Mouse (Mus musculus) left cerebral cortex, adult 8-10 months (tissue): ENCODE measurements at regions not wholly inside any gene's neighbourhood (a gene's known extent, or its start where the extent isn't known, plus 50 kb on each side); places are given as distances from the start of the nearest gene placed in this dataset.
A peak's percentile ranks its signal among the peaks of the same experiment; 100 is the strongest.
"Not testable (repeated sequence)": the region's sequence is repeated elsewhere in the genome, so short reads cannot be mapped to it uniquely, and the experiment has no call there.

Source experiments
- DNase-seq, 2 experiments: peaks; one replicate each; pipeline ENCODE4 v3.0.0; 2022; ENCODE audit warnings: low spot score in 2 of 2

DNA sequence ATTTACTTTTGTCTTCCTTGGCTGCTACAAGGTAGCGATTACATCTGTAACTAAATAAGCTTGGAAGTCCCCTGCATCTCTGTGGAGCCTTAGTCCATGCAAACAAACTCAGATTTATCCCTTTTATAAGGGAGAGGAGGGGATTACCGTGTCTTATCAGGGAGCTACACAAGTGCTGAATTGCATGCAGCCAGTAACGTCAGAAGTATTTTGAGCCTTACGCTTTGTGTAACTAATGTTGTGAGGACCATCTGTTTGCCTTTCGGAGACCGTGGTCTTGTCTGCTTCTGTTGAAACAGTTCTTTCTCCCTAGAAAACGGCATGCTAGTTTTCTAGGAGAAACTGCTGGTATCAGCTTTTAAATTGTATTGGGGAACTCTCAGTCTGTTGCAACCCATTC lies 58.0 kb upstream of the Dmrta1 start:
- no peak for DNase-seq

DNA sequence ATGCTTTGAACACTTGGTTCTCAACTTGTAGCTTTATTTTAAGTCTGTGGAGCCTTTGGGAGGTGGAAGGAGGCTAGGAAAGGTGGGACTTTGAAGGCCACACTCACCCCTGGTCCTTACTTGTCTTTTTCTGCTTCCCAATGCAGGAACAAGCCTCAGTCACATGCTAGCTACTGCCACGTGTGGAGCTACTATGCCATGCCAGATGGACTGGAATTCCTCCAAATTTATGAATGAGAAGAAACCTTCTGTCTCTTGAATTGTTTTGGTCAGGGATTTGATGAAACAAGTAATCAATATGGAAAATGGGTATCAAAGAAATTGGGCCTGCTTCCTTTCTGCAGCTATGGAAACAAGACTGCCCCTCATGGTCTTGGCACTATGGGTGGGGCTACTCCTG lies 74.5 kb upstream of the Dmrta1 start:
- no peak for DNase-seq

DNA sequence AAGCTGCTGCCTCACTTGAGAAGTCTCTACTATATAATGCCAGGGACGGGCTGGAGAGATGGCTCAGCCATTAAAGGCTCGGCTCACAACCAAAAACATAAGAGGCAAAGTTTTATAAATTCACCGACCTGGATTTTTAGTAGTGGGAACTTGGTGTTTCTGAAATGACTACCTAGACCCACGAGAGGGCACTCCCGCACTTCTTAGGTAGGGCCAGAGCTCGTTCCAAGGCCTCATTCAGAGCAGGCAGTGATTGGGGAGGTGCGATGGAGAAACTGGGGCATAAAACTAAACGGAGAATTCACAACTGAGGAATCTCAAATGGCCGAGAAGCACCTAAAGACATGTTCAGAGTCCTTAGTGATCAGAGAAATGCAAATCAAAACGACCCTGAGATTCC lies 103.7 kb upstream of the Dmrta1 start:
- peak; percentile 5 to 15 for DNase-seq

DNA sequence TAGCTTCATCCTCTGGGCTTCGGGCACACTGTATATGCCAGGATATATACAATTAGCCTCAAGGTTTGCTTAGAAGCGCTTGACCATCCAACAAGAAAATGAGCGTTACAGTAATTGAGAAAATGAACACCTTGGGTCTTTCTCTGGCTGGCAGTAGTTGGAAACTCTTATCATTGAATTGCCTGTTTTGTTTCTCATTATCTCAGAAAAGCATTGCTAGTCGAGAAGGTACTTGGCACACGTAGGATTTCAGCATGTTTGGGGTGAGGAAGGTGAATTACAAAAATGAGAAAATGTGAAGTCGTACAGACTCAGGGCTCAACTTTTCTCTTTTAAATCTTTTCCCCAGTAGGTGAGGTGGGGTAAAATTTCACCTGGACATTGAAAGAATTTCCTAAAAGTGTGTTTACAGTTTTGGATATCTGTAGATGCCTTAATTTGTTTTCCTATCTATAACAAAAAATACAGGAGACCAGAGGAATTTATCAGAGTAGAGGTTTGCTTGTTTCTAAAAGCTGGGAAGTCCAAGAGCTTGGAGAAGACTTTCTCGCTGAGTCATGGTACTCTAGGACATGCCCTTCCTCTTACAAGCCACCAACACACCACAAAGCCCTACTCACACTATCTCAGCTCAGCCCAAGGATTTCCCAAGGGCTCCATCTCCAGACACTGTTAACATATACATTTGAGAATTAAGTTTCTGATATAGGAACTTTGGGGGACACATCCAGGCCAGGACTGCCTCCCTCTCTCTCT lies 124.3 kb upstream of the Dmrta1 start:
- no peak for DNase-seq

DNA sequence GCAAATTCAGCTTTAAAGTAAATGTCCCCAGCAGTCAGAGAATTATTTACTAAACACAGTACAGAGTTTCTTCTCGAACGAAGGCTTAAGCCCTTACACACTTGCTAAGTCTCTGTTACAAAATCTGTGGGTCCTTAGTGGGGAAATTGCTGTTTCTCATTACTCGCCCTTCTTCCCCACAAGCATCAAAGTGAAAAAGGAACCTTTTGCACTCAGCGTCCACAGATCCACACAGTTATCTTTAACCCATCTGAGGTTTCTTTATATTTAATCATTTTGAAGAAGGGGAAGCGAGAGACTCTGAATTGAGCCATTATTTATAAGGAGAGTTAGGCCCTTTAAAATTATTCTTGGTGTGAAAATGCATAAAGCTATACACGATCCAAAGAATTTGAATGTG lies 126.7 kb upstream of the Dmrta1 start:
- no peak for DNase-seq

DNA sequence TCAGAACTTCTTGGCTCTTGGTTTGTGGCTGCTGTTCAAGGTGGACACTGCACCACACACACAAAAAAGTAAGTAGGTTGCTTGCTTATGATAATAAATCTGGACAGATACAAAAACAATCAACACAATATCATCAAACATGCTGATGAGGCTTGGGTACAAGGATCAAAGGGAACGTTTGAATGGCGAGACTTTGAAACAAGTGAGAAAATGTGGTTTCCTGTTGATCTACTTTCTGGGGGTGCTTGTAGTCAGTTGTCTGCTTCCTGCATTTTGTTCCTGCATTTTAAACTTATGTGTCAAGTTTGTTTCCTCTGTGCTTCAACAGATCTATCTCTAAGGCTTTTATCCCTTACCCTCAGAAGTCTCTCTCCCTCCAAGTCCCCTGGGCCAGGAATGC lies 128.7 kb upstream of the Dmrta1 start:
- DNase-seq = no peak

DNA sequence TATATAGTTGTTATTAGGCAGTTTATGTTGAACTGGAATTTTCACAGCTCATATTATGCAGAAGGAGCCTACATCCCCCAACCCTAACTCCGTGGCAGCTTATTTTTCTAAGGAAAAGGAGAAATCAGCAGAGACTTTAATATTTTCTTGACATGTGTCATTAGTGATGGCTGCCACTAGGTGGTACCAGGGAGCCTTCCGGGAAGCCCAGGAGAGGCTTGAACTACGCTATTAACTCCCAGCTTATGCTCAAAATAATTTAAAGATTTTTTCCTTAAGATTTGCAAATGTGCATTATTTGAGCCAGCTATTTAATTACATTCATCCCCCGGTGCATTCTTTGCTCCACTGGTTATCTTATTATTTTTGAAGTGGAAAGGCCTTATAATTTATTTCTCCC lies 146.8 kb upstream of the Dmrta1 start:
- DNase-seq = no peak

DNA sequence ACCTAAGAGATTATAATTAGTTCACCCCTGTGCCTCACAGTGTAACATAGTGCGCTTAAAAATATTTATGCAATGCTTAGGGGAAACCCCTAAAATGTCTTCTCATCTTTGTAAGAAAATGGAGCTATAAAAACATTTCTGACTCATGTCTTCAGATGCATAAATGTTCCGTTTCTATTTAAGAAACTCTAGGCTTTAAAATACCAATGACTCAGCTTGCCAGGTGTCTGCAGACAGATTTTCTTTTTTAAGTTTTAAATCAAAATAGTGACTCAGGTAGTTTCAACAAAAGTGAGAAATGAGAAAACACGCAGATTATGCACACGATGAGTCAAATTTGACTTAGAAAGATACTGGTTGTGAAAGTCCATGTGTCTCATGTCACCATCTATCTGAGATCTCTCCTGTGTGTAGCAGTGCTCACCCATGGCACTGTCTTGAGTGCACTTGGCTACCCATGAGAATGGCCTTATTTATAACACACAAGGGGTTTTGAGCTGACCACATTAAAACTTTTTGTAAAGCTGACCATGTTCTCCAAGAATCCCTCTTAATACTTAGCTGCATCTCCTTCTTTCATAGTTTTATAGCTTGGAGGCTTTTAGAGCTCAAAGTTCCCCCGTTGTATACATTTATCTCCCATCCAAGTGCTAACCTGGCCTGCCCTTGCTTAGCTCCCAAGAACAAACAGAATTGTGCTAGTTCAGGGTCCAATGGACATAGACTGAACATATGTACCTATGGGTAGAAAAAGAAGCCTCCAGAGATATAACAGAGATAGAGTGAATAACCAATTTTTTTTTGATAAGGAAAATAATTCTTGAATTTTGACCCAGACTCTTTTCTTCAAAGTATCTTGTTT lies 149.0 kb upstream of the Dmrta1 start:
- DNase-seq = no peak

DNA sequence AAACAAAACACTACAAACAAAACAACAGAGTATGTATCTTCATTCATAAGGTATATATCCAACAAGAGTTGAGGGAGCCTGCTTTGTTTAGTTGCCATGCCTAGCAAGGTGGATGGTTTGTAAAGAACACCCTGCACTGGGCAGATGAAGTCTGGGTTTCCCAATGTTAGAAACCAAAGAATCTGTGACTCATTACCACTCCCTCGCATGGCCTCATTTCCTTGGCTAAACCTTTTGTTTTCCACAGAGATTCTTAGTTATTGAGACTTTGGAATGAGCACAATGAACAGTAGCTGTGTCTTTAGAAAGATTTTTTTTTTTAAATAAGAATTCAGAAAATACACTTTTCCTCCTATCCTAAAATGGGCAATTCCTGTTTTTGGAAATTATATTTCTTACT lies 151.3 kb upstream of the Dmrta1 start:
- DNase-seq = no peak

DNA sequence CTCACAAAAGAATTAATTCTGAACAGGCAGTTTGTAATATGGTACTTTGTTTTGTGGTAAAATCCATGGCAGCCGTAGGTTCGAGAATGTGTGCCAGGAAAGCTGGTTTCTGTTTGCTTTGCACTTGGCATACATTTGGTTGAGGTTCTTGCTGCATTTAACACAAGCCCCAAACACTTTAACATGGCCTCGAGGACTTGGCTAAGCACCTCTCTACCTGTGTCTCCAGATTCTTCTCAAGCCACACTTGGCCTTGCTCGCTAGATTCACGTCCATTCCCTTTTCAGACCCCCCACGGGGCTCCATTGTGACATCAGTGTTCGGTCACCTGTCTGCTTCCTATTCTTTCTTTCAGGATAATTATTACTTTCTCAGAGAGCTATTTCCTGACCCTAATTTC lies 151.9 kb upstream of the Dmrta1 start:
- no peak for DNase-seq

DNA sequence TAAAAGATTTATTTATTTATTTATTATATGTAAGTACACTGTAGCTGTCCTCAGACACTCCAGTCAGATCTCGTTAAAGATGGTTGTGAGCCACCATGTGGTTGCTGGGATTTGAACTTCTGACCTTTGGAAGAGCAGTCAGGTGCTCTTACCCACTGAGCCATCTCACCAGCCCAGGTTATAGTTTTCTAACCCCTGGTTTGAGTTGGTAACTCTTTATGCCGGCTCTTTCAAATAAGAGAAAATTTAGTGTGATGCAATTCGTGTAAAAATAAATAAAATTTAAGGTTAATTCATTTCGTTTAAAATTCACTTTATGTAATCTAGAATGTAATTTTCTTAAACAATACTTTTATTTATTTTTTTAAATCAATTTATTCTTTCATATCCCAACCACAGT lies 153.7 kb upstream of the Dmrta1 start:
- DNase-seq = not testable (repeated sequence)

DNA sequence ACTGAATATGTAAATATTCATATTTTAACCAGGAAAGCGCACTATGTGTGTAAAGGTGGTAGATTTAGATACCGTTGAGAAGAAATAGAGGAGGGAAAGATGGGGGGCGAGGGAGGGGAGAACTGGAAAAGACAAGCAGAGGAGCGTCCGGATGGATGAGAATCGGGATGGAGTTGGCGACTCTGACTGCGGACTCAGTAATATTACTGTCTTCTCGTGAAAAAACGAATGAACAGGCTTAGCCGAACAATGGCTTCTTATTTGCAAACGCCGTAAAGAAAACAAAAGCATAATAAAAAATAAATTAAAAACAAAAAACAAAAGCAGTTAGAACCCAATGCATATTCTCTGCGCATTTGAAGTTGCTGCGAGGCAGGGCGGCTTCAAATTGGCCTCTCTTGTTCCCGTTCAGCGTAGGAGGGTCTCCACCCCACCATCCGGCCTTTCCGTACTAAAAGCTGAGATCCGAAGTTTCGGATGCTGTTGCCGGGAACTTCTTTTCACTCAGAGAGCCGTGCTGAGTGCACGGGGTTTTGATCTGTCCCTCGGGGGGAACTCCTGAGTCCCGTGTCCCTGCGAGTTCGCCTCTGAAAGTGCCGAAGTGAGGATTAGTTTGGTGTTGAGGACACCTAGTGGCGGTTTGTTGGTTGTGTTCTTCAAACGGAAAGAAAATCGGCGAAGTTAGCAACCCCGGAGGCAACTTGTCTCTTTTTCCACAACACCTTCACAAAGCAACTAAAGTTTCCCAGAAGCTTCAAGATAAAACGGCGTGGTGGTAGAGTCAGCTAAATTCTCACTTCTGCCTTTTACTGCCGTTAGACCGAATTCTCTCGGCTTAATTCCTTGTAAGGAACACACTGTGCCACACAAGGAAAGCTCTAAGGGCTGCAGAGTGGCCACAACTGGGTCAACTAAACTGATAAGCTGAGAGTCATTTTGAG lies 154.7 kb upstream of the Dmrta1 start:
- peak in 1 of 2 experiments; percentile 10 for DNase-seq

DNA sequence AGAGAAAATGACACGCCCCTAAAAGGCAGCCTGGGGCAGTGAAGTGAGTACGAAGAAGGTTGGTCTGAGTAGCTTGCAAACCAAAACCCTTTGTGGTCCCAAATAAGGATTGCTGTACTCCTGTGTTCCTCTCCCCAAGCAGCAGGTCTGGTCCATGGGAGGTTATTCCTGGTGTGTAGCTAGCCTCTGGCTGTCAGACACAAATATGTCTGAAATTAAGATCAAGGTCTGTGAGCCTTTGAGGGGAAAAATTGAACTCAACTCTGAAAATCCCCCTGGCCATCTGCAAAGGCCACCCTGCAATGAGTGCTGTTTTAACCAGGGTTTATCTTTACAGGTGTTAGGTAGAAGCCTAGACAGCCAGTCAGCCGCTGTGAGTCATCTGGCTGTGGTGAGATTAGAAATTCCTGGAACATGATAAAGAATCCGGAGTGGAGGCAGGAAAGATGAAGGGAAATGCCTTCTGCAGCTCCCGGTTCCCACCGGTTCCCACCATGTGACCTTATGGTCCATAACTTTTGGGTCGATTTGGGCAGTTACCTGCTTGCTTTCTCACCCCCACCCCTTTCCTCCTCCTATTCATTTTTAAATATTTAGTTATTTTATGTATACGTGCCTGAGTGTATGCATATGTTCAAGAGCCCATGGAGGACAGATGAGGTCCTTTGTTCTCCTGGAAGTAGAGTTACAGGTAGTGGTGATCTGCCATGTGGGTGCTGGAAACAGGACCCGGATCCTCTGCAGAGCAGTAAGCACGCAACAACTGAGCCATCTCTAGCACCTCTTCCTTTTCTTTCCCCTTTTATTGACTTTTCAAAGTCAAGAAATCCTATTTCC lies 155.6 kb upstream of the Dmrta1 start:
- DNase-seq = no peak

DNA sequence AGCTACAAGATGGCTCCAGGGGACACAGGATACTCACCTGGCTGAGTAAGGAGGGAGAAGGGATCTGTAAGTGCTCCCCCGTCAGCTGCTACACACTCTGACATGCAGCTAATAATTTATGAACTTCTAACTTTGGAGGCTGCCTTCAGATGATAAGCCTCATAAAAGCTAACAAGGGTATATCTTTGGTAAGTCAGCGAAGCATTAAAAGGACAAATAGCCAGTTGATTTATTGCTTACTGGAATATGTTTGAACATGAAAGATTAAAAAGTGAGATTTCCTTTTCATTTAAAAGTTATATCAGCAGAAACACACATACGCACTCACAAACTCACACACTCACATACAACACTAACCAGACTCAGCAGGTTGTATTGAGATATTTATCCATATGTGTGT lies 161.2 kb upstream of the Dmrta1 start:
- no peak for DNase-seq

DNA sequence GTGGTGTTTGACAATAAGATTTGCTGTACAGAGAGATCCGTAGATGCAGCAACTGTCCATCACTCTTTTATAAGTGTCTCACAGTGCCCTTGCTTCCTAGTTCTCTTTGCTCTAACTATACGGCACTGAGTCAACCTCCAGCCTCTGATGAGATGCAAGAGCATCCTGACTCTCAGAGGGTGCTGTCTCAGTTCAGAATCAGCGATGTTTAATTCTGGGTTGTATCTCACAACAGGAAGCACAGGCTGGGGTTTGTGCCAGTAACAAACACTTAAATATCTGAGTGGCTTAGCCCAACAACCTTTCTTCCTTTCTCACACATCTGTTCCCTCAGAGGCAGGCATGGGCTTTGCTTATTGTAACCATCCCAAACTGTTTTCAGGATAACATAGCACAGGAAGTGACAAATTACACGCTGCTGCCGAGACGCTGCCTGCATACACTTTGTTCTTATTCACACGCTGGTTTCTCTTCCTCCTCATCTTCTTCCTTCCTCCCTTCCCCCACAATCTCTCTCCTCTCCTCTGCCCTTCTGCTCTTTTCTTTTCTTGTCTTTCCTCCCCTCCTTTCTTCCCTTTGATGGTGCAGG lies 163.3 kb upstream of the Dmrta1 start:
- DNase-seq = no peak

DNA sequence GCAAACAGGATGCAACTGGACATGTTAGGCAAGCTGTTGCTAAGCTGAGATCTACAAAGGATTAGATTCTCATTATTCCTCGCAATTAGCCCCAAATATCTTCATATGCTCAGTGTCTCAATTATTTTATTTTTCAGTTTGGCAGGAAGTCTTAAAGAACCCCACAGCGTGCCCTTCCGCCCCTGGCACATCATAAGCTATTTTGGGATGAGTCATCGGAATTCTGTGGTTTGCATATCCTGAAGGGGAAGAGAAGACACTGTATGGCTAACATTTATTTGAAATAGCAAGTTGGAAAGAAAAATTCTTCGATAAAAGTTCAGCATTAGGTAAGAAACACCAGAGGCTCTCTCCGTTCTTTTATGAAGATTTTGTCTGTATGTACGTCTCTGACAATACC lies 164.3 kb upstream of the Dmrta1 start:
- DNase-seq = no peak

DNA sequence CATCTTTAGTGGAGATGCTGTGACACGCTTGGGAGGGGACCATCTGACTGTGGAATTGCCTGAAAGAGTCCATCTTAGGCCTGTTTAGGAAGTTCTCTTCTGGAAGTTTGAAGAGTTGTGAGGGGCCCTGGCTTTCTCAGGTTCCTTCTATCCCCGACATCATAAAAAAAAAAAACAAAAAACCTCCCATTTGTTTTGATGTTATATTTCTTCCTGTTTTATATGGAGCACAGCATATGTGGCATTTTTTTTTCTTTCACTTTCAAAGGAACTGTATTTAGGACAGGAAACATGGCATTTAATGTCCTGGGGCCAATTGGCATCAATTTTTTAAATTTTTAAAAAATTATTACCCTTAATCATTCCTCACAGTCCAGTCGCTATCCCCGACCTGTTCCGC lies 168.6 kb upstream of the Dmrta1 start:
- no peak for DNase-seq

DNA sequence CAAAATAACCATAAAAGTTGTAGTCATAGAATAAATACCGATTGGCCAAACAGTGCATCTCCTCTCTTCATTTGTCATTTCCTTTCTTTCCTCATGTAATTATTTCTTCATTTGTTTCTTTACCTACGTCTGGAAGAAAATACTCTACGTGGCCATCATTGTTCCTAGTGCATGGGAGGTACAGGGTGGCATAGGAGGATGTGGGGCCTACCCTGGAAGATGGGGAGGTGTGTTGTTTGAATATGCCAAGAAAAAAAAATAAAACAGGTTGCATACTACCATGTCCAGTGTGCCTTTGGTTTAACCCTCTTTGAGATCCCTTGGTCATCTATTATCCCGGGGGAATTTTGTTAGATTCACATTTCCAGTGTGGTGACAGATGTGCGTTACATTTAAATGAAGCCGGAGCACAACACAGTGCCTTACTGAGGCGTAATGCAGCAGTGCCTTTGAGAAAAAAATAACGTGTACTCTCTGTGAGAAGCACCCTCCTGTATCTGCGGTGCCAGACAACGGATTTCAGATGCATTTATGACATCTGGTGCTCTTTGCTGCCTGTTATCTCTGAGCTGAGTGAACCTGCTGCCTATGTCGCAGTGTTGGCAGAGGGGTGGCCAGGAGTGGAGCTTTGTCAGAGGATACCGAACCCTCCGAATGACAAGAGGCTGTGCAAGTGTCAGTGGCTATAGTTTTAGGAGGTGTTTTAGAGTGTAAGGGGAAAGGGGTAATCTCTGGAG lies 169.4 kb upstream of the Dmrta1 start:
- DNase-seq = no peak

DNA sequence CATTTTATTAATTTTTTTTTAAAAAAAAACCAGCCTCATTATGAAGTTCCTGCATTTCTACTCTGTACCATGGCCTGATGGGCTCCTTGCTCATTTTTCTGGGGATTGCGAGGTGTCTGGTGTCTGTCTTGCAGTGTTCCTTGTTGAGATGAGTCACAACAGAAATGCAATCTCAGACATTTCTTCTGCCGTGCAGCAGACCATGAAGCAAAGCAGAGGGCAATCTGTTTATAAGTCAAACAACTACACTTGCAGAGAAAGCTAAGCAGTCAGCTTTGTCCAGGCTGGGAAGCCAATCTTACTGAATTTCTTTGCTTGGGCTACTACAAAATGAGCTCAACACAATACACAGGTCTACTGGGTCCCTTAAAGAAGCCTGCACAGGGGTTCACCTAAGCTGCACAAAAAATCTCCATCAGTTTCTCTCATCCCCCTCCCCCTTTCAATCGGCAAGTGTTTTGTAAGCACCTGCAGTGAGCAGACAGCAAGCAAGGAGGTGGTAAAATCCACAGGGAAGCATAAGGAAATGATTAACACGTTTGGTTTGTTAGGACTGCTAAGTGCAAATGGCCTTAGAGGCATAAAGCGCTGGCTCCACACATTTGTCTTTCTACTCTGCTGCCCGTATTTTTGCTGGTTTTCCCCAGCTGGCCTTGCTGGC lies 171.0 kb upstream of the Dmrta1 start:
- no peak for DNase-seq
